Mouse (Mus musculus) brown adipose tissue, adult 24 weeks (tissue): Measurements from ENCODE around the gene Psme1. TPM values are rescaled to one million over a fixed set of nuclear protein-coding genes. Genes with fewer than 3 reads are reported as not detected.

Source experiments
- polyA plus RNA-seq: library from polyadenylated mRNA; stranded (reverse); fragments of >200 nt; gene quantifications from 2 replicates; pipeline ENCODE4 v1.2.4, GENCODE M21; 2012; ENCODE audit not compliant: missing spikeins, insufficient read depth, insufficient read length

The Psme1 gene
- polyA plus RNA-seq, 1 experiment: 191 TPM

Other genes starting within 250 kb of the Psme1 start
- 176 and 206 TPM in 2 replicates for gene Dhrs4, start 99.4 kb upstream of the Psme1 start, polyA plus RNA-seq
- 0.48 and 0.54 TPM in 2 replicates for gene Carmil3, start 87.5 kb upstream of the Psme1 start, polyA plus RNA-seq
- not detected in 2 replicates for gene Cpne6, start 67.7 kb upstream of the Psme1 start, polyA plus RNA-seq
- not detected in 2 replicates for gene Nrl, start 53.1 kb upstream of the Psme1 start, polyA plus RNA-seq
- gene Pck2, start 37.9 kb upstream of the Psme1 start, polyA plus RNA-seq: 5.0 and 10.3 TPM in 2 replicates
- 45.4 and 56.7 TPM in 2 replicates for gene Dcaf11, start 18.1 kb upstream of the Psme1 start, polyA plus RNA-seq
- gene A730061H03Rik, start 17.7 kb upstream of the Psme1 start, polyA plus RNA-seq: not detected in 2 replicates
- gene Fitm1, start 2.5 kb upstream of the Psme1 start, polyA plus RNA-seq: 4.7 and 5.4 TPM in 2 replicates
- 42.1 and 45.5 TPM in 2 replicates for gene Emc9, start 7.2 kb downstream of the Psme1 start, polyA plus RNA-seq
- 248 and 256 TPM in 2 replicates for gene Psme2, start 13.0 kb downstream of the Psme1 start, polyA plus RNA-seq
- gene Rnf31, start 13.6 kb downstream of the Psme1 start, polyA plus RNA-seq: 11.1 and 12.0 TPM in 2 replicates
- 4.8 and 7.4 TPM in 2 replicates for gene Irf9, start 25.4 kb downstream of the Psme1 start, polyA plus RNA-seq
- gene Rec8, start 39.9 kb downstream of the Psme1 start, polyA plus RNA-seq: not detected in 2 replicates
- gene Ipo4, start 57.8 kb downstream of the Psme1 start, polyA plus RNA-seq: 25.0 and 31.0 TPM in 2 replicates
- gene Gm49378, start 59.8 kb downstream of the Psme1 start, polyA plus RNA-seq: 2.7 and 3.4 TPM in 2 replicates
- gene Tm9sf1, start 65.7 kb downstream of the Psme1 start, polyA plus RNA-seq: 21.6 and 26.6 TPM in 2 replicates
- not detected in 2 replicates for gene Tssk4, start 72.1 kb downstream of the Psme1 start, polyA plus RNA-seq
- gene Mdp1, start 82.4 kb downstream of the Psme1 start, polyA plus RNA-seq: 29.0 and 33.3 TPM in 2 replicates
- 19.8 and 20.3 TPM in 2 replicates for gene Gmpr2, start 93.8 kb downstream of the Psme1 start, polyA plus RNA-seq
- 243 and 245 TPM in 2 replicates for gene Nedd8, start 94.0 kb downstream of the Psme1 start, polyA plus RNA-seq
- 8.2 and 9.2 TPM in 2 replicates for gene Tinf2, start 103.7 kb downstream of the Psme1 start, polyA plus RNA-seq
- not detected in 2 replicates for gene Tgm1, start 135.8 kb downstream of the Psme1 start, polyA plus RNA-seq
- gene Rabggta, start 144.1 kb downstream of the Psme1 start, polyA plus RNA-seq: 8.9 and 10.1 TPM in 2 replicates
- 58.8 and 101 TPM in 2 replicates for gene Dhrs1, start 167.6 kb downstream of the Psme1 start, polyA plus RNA-seq
- 4.8 and 5.5 TPM in 2 replicates for gene Nop9, start 167.6 kb downstream of the Psme1 start, polyA plus RNA-seq
- 16.3 and 27.9 TPM in 2 replicates for gene Cideb, start 180.3 kb downstream of the Psme1 start, polyA plus RNA-seq
- gene Ltb4r2, start 183.3 kb downstream of the Psme1 start, polyA plus RNA-seq: not detected in 2 replicates
- not detected in 2 replicates for gene Ltb4r1, start 187.8 kb downstream of the Psme1 start, polyA plus RNA-seq
- gene Adcy4, start 206.0 kb downstream of the Psme1 start, polyA plus RNA-seq: 4.1 and 6.3 TPM in 2 replicates
- 3.7 and 5.0 TPM in 2 replicates for gene Ripk3, start 210.7 kb downstream of the Psme1 start, polyA plus RNA-seq
- gene Nfatc4, start 245.0 kb downstream of the Psme1 start, polyA plus RNA-seq: 1.5 and 1.8 TPM in 2 replicates